Mouse (Mus musculus): ENCODE data around the gene Ddit4l. TPM values are rescaled to one million over a fixed set of nuclear protein-coding genes. Genes with fewer than 3 reads are reported as not detected.
A peak's percentile ranks its signal among the peaks of the same experiment; 100 is the strongest.
"Not testable (repeated sequence)": the region's sequence is repeated elsewhere in the genome, so short reads cannot be mapped to it uniquely, and the experiment has no call there.

The Ddit4l gene
- polyA plus RNA-seq (2017; shearing (Covaris generic)), result under 1 TPM in 1 of 3 experiments, not detected in 2; 0.13 TPM

- not testable (repeated sequence) for ATAC-seq
These were observed at the start of gene Ddit4l for GRCm38 (mm10) chr3:137621312-137621711. Ddit4l (plus strand) TSS chr3:137621612.

DNA sequence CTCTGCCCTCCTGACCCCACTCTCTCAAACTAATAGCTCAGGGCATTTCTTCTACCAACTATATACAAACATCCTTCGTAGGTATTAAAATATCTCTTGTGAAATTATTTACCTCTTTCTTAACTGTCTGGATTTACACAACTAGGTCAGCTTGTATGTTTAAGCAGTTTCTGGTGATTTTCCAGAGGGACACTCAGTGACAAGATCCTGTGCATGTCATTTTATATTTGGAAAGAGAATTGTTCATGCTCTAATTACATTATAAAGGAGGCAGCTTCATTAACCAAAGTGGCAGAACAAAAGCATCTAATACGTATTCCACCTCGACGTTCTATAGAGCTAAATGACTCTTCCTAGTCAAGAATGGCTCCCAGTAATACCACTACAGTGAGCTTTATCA lies 45.3 kb upstream of the Ddit4l start:
- no peak for ATAC-seq

- no peak for ATAC-seq
These were observed 34.9 kb upstream of the Ddit4l start for GRCm38 (mm10) chr3:137586376-137586969.

DNA sequence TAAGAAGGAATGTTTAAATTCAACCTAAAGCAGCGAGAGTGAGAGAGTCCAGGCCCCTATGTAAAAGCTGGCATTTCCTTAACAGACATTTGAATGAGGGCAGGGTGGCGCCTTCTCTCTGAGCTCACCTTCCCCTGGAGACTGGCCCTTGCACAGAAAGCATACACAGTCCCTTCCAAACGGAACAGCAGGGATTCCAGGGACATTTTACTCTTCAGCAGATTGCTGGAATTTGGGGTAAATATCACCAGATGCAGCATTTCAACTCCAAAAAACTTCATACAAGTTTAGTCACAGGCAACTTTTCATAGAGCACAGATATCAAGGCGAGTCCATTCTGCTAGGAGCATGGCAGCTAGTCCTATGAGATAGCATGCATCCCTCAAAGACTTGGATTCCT lies 31.6 kb upstream of the Ddit4l start:
- no peak for ATAC-seq

DNA sequence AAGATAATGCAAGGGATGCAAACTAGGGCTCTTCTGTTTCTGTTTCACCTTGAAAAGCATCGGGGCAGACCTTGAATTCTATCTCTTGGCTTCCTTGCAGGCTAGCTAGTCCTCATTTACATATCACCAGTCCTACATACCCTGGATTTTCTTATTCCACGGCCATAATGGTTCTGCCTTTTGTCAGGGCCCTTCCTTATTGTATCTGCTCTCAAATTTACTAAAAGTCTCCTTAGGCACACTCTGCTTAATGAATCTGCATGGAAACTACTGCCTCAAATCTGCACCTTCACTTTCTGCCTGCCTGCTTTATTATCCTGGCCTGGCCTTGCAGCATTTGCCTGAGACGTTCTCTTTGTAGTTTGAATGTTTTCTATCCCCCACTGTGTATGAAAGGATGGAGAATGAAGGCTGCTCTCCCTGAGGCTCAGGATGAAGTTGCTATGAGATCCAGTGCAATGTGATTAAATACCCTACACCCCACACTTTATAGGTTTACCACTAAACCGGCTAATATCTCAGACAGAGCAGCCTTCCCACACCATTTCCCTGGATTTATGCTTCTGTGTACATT lies 27.0 kb upstream of the Ddit4l start:
- no peak for ATAC-seq

DNA sequence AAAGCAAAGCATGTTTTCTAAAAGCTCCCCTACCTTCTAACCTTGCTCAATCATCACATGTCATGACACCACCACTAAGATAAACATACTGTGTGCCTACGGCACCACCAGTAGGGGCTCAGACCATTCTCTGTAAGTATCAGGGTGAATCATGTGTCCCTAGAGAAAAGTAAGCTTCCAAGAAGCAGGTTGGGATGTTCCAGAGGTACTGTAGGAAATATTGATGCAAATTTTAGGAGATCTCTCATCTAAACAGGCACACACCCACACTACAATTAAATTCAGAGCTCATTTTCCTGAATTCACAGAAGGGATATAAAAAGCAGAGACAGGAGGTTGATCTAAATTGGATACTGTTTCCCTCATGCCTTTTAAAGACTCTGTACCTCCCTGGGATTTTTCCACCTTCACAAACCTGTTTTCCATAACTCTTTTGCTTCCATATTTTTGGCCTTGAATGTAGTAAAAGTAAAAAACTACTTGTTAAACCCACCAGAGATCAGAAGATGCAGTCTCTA lies 12.4 kb upstream of the Ddit4l start:
- ATAC-seq, result no peak

- peak; percentile 82 for ATAC-seq
These were observed 10.8 kb upstream of the Ddit4l start for GRCm38 (mm10) chr3:137610457-137611109.

DNA sequence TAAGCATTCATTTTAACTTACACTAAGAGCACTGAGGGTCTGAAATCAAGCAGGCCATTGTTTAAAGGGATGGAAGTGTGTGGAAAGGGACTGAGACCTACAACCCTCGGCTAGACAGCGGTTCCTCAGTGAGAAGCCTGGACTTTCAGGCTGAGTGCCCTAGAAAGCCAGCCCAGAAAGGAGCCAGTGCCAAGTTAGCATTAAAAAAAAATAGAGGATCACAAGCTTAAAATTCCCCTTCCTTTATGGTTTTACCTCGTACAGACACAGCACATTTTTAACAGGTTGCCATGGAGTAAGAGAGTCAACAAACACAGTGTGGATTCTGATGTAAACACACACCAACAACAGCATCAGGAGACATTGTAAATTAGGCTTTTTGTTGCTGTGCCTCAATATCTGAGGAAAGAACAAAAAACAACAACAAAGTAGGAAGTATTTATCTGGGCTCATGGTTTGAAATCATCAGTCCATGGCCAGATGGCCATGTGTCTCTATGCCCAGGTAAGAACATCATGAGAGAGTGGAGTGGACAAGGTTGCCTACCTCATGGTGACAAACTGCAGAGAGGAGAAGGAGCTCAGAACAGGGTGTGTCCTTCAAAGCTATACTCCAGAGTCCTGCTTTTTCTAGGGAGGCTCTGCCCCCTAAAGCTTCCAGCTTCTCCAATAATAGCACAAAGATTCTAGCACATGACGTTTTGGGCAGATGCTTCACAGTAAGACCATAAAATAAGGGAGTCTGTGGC lies 10.1 kb upstream of the Ddit4l start:
- ATAC-seq, result peak; percentile 77

DNA sequence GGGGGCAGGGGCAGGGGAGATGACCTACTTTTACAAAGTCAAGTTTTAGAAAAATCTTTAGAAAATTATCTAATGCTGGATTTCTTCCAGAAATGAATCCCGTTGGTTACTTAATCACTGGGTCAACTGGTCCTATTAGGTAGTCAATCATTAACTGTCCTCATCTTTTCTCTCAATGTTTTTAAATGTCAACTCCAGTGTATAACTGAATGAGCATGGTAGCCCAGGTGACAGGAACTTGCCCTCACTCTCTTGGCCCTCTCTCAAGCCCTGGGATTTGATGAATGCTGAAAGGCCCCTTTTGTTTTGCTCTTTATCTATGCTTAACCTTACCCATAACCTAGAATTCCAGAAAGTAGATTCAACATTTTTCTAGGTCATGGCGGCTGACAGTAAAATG lies 9.4 kb upstream of the Ddit4l start:
- no peak for ATAC-seq

DNA sequence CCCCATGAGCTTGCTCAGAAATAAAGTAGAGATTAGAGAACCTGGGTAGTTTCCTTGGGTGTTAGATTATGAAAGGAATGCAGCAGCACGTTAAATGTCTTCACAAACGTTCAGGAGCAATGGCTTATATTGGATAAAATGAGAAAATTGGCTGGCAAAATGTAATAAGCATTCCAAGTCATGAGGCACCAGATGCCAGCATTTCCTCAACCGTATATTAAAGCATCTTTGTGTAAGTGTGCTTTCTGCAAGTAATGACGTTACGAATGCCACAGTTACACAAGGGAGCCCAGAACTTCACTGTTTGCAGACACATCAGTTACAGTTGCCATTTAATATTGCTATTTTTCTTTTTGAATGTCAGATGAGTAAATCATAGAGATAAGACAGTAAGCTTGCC lies 872 bp upstream of the Ddit4l start:
- no peak for ATAC-seq

DNA sequence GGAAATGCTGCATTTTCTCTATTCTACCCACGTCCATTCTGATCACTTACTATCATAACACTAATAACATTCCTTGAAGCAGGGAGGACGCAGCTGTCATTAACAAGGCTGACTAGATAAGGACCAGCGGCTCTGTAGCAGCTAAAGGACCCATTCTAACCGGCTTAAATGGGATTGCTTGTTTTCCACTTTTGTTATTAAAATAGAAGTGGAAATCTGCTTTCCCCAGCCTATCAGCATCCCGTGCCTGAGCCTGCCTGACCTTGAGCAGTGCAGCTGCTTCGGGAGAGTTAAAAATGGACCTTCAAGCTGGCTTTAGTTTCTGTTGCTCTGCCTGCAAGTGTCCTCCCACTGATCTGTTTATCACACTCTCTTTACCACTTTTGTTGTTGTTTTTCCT lies 679 bp downstream of the Ddit4l start:
- ATAC-seq, result no peak

- ATAC-seq, result no peak
These were observed 1.6 kb downstream of the Ddit4l start for GRCm38 (mm10) chr3:137622895-137623580.

- no peak for ATAC-seq
These were observed 2.4 kb downstream of the Ddit4l start for GRCm38 (mm10) chr3:137623581-137624362.

- no peak for ATAC-seq
These were observed 3.6 kb downstream of the Ddit4l start for GRCm38 (mm10) chr3:137625054-137625453.

DNA sequence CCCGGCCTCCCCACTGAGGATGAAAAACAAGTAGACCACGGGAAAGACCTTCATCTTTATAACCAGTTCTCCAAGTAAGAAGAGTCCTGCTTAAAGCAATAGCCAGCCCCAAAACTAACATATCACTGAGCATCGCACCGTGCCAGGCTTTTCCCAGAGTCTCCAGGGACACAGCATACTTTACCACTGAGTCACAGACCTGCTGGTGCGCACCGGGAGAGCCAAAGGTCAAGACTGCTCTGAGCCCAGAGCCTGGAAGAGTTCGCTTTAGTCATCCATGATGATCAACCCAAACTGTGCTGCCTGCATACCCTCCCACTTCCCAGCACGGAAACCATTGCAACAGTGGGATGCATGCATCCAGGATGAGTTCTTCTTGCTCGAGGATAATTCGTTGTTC lies 12.3 kb downstream of the Ddit4l start:
- ATAC-seq, result no peak

DNA sequence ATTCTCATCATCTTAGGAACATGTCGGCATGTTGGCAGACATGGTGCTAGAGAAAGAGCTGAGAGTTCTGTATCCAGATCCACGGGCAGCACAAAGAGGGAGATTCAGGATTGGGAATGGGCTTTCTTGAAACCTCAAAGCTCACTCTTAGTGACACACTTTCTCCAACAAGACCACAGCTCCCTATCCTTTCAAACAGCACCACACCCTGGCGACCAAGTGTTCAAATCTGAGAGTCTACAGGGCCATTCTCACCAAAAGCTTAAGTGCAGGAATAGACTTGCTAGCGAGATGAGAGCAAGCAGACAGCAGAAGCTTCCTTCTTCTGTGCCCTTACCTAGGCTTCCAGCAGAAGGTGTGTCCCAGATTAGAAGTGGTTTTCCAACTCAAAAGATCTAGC lies 15.2 kb downstream of the Ddit4l start:
- ATAC-seq, result no peak

GRCm38 (mm10) chr3:137641238-137641637 lies 19.8 kb downstream of the Ddit4l start:
- ATAC-seq, result no peak

DNA sequence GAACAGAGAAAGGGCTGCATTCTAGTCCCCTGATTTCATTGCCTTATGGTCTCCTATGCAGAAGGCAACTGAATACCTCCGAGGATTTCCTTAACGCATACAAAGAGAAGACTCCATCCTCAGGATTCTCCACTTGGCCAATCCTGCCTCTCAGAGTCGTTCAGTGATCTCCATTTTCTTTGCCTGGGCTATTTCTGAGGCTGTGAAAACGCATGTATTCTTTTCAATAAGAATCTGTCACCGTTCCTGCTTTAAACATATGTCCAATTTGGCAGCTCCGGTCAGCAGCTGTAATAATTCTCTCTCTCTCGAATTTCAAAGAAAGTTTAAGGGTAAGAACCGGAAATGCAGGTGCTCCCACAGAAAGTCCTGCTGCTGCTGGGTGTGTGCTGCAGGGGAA lies 20.7 kb downstream of the Ddit4l start:
- ATAC-seq, result no peak

DNA sequence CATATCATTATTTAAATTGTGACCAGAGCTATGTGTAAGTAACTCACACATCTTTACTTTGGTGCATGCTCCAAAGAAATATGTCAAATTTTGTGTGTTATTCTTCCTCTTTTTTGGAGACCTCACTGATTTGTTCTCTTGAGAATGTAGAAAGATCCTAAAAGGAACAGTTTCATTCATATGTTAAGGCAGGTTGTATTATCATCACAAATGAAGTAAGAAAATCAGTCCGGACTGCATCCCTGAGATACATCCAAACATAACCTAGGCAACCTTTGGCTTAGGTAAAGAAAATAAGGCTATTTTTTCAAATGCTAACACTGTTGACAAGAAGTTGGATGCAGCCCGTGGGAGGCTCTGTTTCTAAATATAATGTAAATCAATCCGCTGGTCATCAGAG lies 21.2 kb downstream of the Ddit4l start:
- ATAC-seq, result no peak

- no peak for ATAC-seq
These were observed 22.7 kb downstream of the Ddit4l start for GRCm38 (mm10) chr3:137644081-137644480.

DNA sequence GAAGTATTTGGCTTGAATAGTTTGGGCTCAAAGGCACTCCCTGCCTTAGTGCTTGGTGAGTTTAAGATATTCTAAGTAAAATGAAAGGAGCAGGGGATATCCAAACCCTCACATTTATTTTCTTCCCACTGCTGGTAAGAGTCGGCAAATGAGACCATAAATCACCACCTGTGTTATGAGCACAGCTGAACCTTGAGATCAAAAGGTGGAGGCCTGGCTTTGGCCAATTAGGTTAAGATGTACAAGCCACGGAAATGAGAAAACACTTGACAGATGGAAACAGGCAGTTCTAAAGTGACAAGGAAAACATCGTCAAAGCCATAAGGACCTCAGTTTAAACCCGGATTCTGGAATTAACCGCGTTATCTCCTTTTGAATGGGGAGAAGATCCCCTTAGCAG lies 23.5 kb downstream of the Ddit4l start:
- no peak for ATAC-seq

Measured in inflammation-experienced regulatory T-cells, adult 6 months (primary cell).